Mouse (Mus musculus): Measurements from ENCODE around the gene Znrf4. TPM values are rescaled to one million over a fixed set of nuclear protein-coding genes. Genes with fewer than 3 reads are reported as not detected.

The Znrf4 gene
- polyA plus RNA-seq, 1 experiment from 2014 or later, result not detected

DNA sequence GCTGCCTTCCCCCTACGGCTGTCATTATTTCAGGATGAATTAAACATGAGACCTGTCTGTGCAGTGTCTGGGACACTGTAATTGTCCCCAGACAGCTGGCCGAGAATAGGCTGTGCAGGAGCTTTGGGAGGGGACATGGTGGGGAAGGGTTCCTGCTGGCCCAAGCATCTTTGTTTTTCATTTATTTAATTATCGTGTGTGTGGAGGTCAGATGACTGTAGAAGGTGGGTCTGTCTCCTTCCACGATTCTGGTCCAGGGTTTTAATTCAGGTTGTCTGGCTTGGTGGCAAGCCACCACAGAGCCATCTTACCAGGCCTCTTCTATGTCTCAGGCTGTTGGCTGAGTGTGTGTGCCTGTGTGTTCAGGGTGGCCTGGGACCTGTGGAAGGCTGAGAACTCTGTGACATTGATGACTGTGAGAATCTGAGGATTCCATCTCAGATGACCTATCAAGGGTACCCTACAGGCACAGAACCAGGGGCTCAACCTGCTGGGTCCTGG lies 36.4 kb upstream of the Znrf4 start:
- no peak for ATAC-seq (ENCODE audit: low read depth)
- no peaks in the 10 kb centered on the region for H3K36me3 ChIP-seq (ENCODE audit: control insufficient read depth, insufficient read depth)

GRCm38 (mm10) chr17:56547846-56548604 lies 35.8 kb upstream of the Znrf4 start:
- 66% methylated on average over 9 of the region's 9 CpGs for WGBS (ENCODE audit: insufficient replicate concordance)
- Histone ChIP-seq H3K9ac (ENCODE audit: low read depth, low read length) (no peak overlapping the region), H3K27me3 (ENCODE audit: control insufficient read depth, insufficient read depth, low read depth, low read length) (no peaks in the 10 kb centered on the region), H3K27ac (ENCODE audit: low read length) (no peak overlapping the region), H3K4me1 (ENCODE audit: control insufficient read depth, low read depth, low read length) (no peaks in the 10 kb centered on the region), H3K4me2 (ENCODE audit: low read depth, low read length) (no peak overlapping the region), H3K4me3 (ENCODE audit: low read depth, low read length) (no peak overlapping the region), H3K9me3 (replicated peaks; ENCODE audit: control insufficient read depth, low read length) (no peaks in the 10 kb centered on the region), H3K36me3 (ENCODE audit: control insufficient read depth, insufficient read depth) (no peaks in the 10 kb centered on the region)
- ATAC-seq (ENCODE audit: low read depth), result no peak

More for the DNA sequence above, 36.4 kb upstream of the Znrf4 start:
- no peak overlapping the region for H3K27ac ChIP-seq (ENCODE audit: low read length)
- H3K4me3 ChIP-seq (ENCODE audit: low read depth, low read length), result no peak overlapping the region
- 60% methylated on average over 4 of the region's 4 CpGs for WGBS (ENCODE audit: insufficient replicate concordance)
- H3K9me3 ChIP-seq (replicated peaks; ENCODE audit: control insufficient read depth, low read length), result no peaks in the 10 kb centered on the region
- H3K4me2 ChIP-seq (ENCODE audit: low read depth, low read length), result no peak overlapping the region
- H3K4me1 ChIP-seq (ENCODE audit: control insufficient read depth, low read depth, low read length), result no peaks in the 10 kb centered on the region
- no peaks in the 10 kb centered on the region for H3K27me3 ChIP-seq (ENCODE audit: control insufficient read depth, insufficient read depth, low read depth, low read length)
- no peak overlapping the region for H3K9ac ChIP-seq (ENCODE audit: low read depth, low read length)

GRCm38 (mm10) chr17:56547116-56547845 lies 35.0 kb upstream of the Znrf4 start:
- Histone ChIP-seq H3K27me3 (ENCODE audit: control insufficient read depth, insufficient read depth, low read depth, low read length) (no peaks in the 10 kb centered on the region), H3K9me3 (replicated peaks; ENCODE audit: control insufficient read depth, low read length) (no peaks in the 10 kb centered on the region), H3K4me3 (ENCODE audit: low read depth, low read length) (no peak overlapping the region), H3K9ac (ENCODE audit: low read depth, low read length) (no peak overlapping the region), H3K36me3 (ENCODE audit: control insufficient read depth, insufficient read depth) (no peaks in the 10 kb centered on the region), H3K4me2 (ENCODE audit: low read depth, low read length) (no peak overlapping the region), H3K27ac (ENCODE audit: low read length) (no peak overlapping the region), H3K4me1 (ENCODE audit: control insufficient read depth, low read depth, low read length) (no peaks in the 10 kb centered on the region)
- no peak for ATAC-seq (ENCODE audit: low read depth)
- WGBS (ENCODE audit: insufficient replicate concordance), result 67% methylated on average over 17 of the region's 17 CpGs

GRCm38 (mm10) chr17:56546576-56546975 lies 34.3 kb upstream of the Znrf4 start:
- 61% methylated on average over 5 of the region's 5 CpGs for WGBS (ENCODE audit: insufficient replicate concordance)

DNA sequence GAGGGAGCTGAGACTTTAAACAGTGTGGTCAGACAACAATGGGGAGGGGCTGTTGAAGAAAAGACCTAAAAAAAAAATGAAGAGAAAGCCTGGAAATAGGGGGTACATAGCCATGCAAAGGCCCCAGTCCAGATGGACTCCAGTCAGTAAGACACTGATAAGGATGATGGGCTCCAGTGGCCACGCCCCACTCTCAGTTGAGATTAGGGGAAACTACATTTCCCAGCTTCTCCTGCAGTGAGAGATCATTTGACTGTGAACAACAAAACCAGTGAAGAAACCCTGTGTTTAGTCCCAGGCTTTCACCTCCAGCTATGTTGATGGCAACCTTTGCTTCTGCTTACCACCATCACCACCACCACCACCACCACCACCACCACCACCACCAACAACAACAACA lies 33.7 kb upstream of the Znrf4 start:
- Histone ChIP-seq H3K4me2 (ENCODE audit: low read depth, low read length) (no peak overlapping the region), H3K36me3 (ENCODE audit: control insufficient read depth, insufficient read depth) (no peaks in the 10 kb centered on the region), H3K27me3 (ENCODE audit: control insufficient read depth, insufficient read depth, low read depth, low read length) (no peaks in the 10 kb centered on the region), H3K4me1 (ENCODE audit: control insufficient read depth, low read depth, low read length) (no peaks in the 10 kb centered on the region), H3K9ac (ENCODE audit: low read depth, low read length) (no peak overlapping the region), H3K9me3 (replicated peaks; ENCODE audit: control insufficient read depth, low read length) (no peaks in the 10 kb centered on the region), H3K4me3 (ENCODE audit: low read depth, low read length) (no peak overlapping the region), H3K27ac (ENCODE audit: low read length) (no peak overlapping the region)
- WGBS (ENCODE audit: insufficient replicate concordance), result 26% methylated on average over 1 of the region's 1 CpGs
- no peak for ATAC-seq (ENCODE audit: low read depth)

More at GRCm38 (mm10) chr17:56546576-56546975, 34.3 kb upstream of the Znrf4 start:
- Histone ChIP-seq H3K36me3 (ENCODE audit: control insufficient read depth, insufficient read depth) (no peaks in the 10 kb centered on the region), H3K4me2 (ENCODE audit: low read depth, low read length) (no peak overlapping the region), H3K4me1 (ENCODE audit: control insufficient read depth, low read depth, low read length) (no peaks in the 10 kb centered on the region), H3K4me3 (ENCODE audit: low read depth, low read length) (no peak overlapping the region), H3K27me3 (ENCODE audit: control insufficient read depth, insufficient read depth, low read depth, low read length) (no peaks in the 10 kb centered on the region), H3K9me3 (replicated peaks; ENCODE audit: control insufficient read depth, low read length) (no peaks in the 10 kb centered on the region), H3K9ac (ENCODE audit: low read depth, low read length) (no peak overlapping the region), H3K27ac (ENCODE audit: low read length) (no peak overlapping the region)
- no peak for ATAC-seq (ENCODE audit: low read depth)

DNA sequence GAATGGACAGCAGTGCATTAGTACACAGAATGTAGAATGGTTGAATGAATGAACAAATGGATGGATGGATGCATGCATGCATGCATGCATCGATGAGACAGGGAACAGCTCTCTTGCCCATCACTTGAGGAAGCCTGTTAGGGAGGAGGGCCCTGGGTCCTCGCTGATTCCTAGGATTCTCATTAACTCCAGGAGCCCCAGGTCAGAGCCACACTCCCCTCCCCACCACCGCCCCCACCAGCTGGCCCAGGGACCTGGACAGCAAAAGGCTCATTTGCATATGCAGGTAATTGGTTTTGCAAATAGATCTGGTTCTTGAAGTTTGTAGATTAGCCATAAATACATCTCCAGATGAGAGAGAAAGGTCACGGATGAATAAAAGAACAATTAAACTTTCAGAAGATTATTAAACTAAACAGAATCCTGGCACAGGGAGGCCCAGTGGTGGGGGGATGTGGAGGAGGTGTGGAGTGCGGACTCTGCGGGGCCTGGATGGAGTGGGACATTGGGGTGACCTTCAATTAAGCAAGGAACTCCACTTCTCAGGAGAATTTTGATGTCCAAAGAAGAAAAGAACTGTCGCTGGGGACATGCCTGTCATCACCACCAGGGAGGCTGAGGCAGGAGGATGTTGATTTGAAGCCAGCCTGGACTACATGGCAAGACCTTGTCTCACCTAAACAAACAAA lies 32.6 kb upstream of the Znrf4 start:
- ATAC-seq (ENCODE audit: low read depth), result no peak
- Histone ChIP-seq H3K4me3 (ENCODE audit: low read depth, low read length) (no peak overlapping the region), H3K4me1 (ENCODE audit: control insufficient read depth, low read depth, low read length) (no peaks in the 10 kb centered on the region), H3K27me3 (ENCODE audit: control insufficient read depth, insufficient read depth, low read depth, low read length) (no peaks in the 10 kb centered on the region), H3K9ac (ENCODE audit: low read depth, low read length) (no peak overlapping the region), H3K4me2 (ENCODE audit: low read depth, low read length) (no peak overlapping the region), H3K36me3 (ENCODE audit: control insufficient read depth, insufficient read depth) (no peaks in the 10 kb centered on the region), H3K9me3 (replicated peaks; ENCODE audit: control insufficient read depth, low read length) (no peaks in the 10 kb centered on the region), H3K27ac (ENCODE audit: low read length) (no peak overlapping the region)
- 61% methylated on average over 7 of the region's 7 CpGs for WGBS (ENCODE audit: insufficient replicate concordance)

DNA sequence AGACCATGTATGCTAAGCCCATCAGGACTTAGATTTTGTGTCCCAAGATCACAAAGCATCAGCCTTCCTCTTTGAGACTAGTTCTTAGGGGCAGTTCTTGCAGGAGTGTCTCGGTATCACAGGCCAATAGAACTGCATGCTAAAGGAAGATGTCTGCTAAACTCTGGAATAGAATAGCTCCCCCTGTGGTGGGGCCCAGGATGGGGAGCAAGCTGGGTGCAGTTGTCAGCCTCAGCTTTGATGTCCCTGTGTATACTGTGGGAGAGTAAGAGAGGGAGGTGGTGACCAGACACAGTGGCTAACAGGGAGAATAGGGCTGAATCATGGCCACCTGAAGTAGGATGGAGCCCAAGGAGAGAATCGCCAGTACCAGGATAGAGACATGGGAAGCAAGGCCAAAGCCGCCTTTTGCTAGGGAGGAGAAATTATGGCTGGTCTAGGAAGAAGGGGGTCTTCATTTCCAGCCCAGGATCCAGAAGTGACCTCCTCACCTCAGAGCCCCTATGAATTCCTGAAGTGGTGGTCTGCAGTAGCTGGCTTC lies 31.5 kb upstream of the Znrf4 start:
- no peak overlapping the region for H3K9ac ChIP-seq (ENCODE audit: low read depth, low read length)
- H3K4me2 ChIP-seq (ENCODE audit: low read depth, low read length), result no peak overlapping the region
- WGBS (ENCODE audit: insufficient replicate concordance), result 51% methylated on average over 3 of the region's 3 CpGs
- no peaks in the 10 kb centered on the region for H3K36me3 ChIP-seq (ENCODE audit: control insufficient read depth, insufficient read depth)
- H3K27ac ChIP-seq (ENCODE audit: low read length), result no peak overlapping the region
- no peak for ATAC-seq (ENCODE audit: low read depth)
- no peaks in the 10 kb centered on the region for H3K9me3 ChIP-seq (replicated peaks; ENCODE audit: control insufficient read depth, low read length)
- no peaks in the 10 kb centered on the region for H3K4me1 ChIP-seq (ENCODE audit: control insufficient read depth, low read depth, low read length)
- no peaks in the 10 kb centered on the region for H3K27me3 ChIP-seq (ENCODE audit: control insufficient read depth, insufficient read depth, low read depth, low read length)
- no peak overlapping the region for H3K4me3 ChIP-seq (ENCODE audit: low read depth, low read length)

GRCm38 (mm10) chr17:56542736-56543135 lies 30.5 kb upstream of the Znrf4 start:
- Histone ChIP-seq H3K4me1 (ENCODE audit: control insufficient read depth, low read depth, low read length) (no peaks in the 10 kb centered on the region), H3K9ac (ENCODE audit: low read depth, low read length) (no peak overlapping the region), H3K4me2 (ENCODE audit: low read depth, low read length) (no peak overlapping the region), H3K36me3 (ENCODE audit: control insufficient read depth, insufficient read depth) (no peaks in the 10 kb centered on the region), H3K4me3 (ENCODE audit: low read depth, low read length) (no peak overlapping the region), H3K27ac (ENCODE audit: low read length) (no peak overlapping the region), H3K27me3 (ENCODE audit: control insufficient read depth, insufficient read depth, low read depth, low read length) (no peaks in the 10 kb centered on the region), H3K9me3 (replicated peaks; ENCODE audit: control insufficient read depth, low read length) (no peaks in the 10 kb centered on the region)
- 48% methylated on average over 8 of the region's 8 CpGs for WGBS (ENCODE audit: insufficient replicate concordance)
- no peak for ATAC-seq (ENCODE audit: low read depth)

Measured in liver, embryonic 16.5 days (tissue).